Comparison of ENCODE assay signal across 10 mouse cellular contexts in genomic region chr7:99590064-99590463, GRCm38 (mm10). TPM values are rescaled to one million over a fixed set of nuclear protein-coding genes. Genes with fewer than 3 reads are reported as not detected.
DNase-seq lines count a peak whose midpoint lies in the region; TF ChIP-seq lines count a peak whose summit lies in the region.
"Had no signal": no experiment of that assay in that cellular context is flagged by ENCODE, and none has a peak within 500 bp of the region (broad histone marks: within the 10 kb centered on the region; RNA-seq: fewer than 3 reads in every experiment).

No protein-coding gene starts in this region.

- no peak overlapping the region for H3K4me3 ChIP-seq in lung, adult 2 months (replicated peaks; ENCODE audit: extremely low read depth, low read depth, low read length)
- H3K4me3 ChIP-seq: embryonic facial prominence, embryonic 13.5 days; stomach, embryonic 15.5 days had no signal

- no peaks in the 10 kb centered on the region for H3K4me1 ChIP-seq in lung, adult 2 months (ENCODE audit: control insufficient read depth, insufficient read depth, low read length)
- H3K4me1 ChIP-seq: embryonic facial prominence, embryonic 13.5 days; stomach, embryonic 15.5 days had no signal

- TF ChIP-seq POLR2A in lung, adult 2 months (IDR thresholded peaks at IDR 0.05; ENCODE audit: borderline replicate concordance, extremely low read depth, low read depth, low read length) = no peak

- peak; percentile 62 for TF ChIP-seq CTCF in lung, adult 2 months (IDR thresholded peaks at IDR 0.05; ENCODE audit: insufficient read depth, low read length)

- WGBS in lung, adult 2 months = 16% methylated on average over 3 of the region's 3 CpGs

- peak; percentile 19 to 41 for DNase-seq in urinary bladder, adult 18-20 months (ENCODE audit: low spot score in 2 of 2)
- no peak for DNase-seq in urinary bladder, postnatal 10 days (ENCODE audit: low spot score)
- peak; percentile 80 to 85 for DNase-seq in cerebellum, postnatal 36 days
- DNase-seq in gastrocnemius, postnatal 10 days = peak; percentile 74
- peak; percentile 83 for DNase-seq in kidney, postnatal 4 days
- DNase-seq in lung, adult 2 months = peak; percentile 64
- peak; percentile 30 for DNase-seq in ovary, postnatal 10 days (ENCODE audit: low spot score)
- DNase-seq in thymus, postnatal 0 days (ENCODE audit: low spot score) = peak; percentile 83

RNA-seq across cellular contexts. Expression of gene Tpbgl, which starts 36.8 kb away (rescaled TPM):
- 10 to 100 TPM; 36.4 to 42.1 TPM for total RNA-seq in gastrocnemius, postnatal 10 days (2021)
- 3.8 and 7.2 TPM in 2 replicates for polyA plus RNA-seq in lung, adult 2 months (2012; rRNA removed)
- 1.4 and 1.6 TPM in 2 replicates for polyA plus RNA-seq in thymus, postnatal 0 days (2015; fragmentation: Nextera tagmentation; extraction: Ambion mirVana)

RNA-seq across cellular contexts. Expression of gene Arrb1, which starts 54.8 kb away (rescaled TPM):
- total RNA-seq in gastrocnemius, postnatal 10 days (2021) = 10 to 100 TPM; 21.4 to 26.2 TPM
- 131 and 161 TPM in 2 replicates for polyA plus RNA-seq in lung, adult 2 months (2012; rRNA removed)
- polyA plus RNA-seq in thymus, postnatal 0 days (2015; fragmentation: Nextera tagmentation; extraction: Ambion mirVana) = 4.6 and 5.2 TPM in 2 replicates

Comparison
In these comparisons a context has a peak if more than half of its experiments do, and no peak if none do; other contexts are left out.
1. RNA of gene Arrb1, which starts 54.8 kb away (polyA plus RNA-seq): 131 to 161 TPM in lung, adult 2 months; 4.6 to 5.2 TPM in thymus, postnatal 0 days; every median in the first group is over 10 times any median in the second.